Mouse (Mus musculus) ovary, adult 2 months (tissue): ENCODE measurements around the gene Rictor. TPM values are rescaled to one million over a fixed set of nuclear protein-coding genes. Genes with fewer than 3 reads are reported as not detected.

Source experiments
- polyA plus RNA-seq: library from polyadenylated mRNA; depleted of rRNA; stranded (reverse); fragments of >200 nt; gene quantifications from 2 replicates; pipeline ENCODE4 v1.2.3, GENCODE M21; 2012; rRNA removed

Gene Rictor
- 5.2 and 6.0 TPM in 2 replicates for polyA plus RNA-seq

GRCm38 (mm10) chr15:6707936-6708525 lies at the start of gene Rictor:
Rictor (plus strand) TSS chr15:6708379.

Other genes starting within 250 kb of the Rictor start
- gene Fyb, start 185.5 kb upstream of the Rictor start, polyA plus RNA-seq, result 133 and 166 TPM in 2 replicates
- 3.9 and 4.8 TPM in 2 replicates for gene Osmr, start 166.6 kb downstream of the Rictor start, polyA plus RNA-seq